Mouse (Mus musculus) cortical plate, adult 2 months (tissue): Measurements from ENCODE around the gene Zfp612.

Experiments used
- CTCF ChIP-seq: fragments of 200-500 bp; IDR thresholded peaks from 2 replicates; pipeline ENCODE4 v1.5.1; 2011; ENCODE audit warnings: mild to moderate bottlenecking, control low read depth, low read length; ENCODE audit not compliant: insufficient read depth; ENCODE audit errors: extremely low read depth
- POLR2A ChIP-seq: fragments of 200-500 bp; IDR thresholded peaks from 2 replicates; pipeline ENCODE4 v1.6.1; 2011; ENCODE audit warnings: mild to moderate bottlenecking, low read length, control low read depth; ENCODE audit not compliant: insufficient read depth; ENCODE audit errors: extremely low read depth

- TF ChIP-seq CTCF (no peak), POLR2A (no peak)
Measured at GRCm38 (mm10) chr8:110064606-110065365, 14.8 kb upstream of the Zfp612 start.
